Mouse (Mus musculus): ENCODE data around the gene Ankrd33. TPM values are rescaled to one million over a fixed set of nuclear protein-coding genes. Genes with fewer than 3 reads are reported as not detected.

The Ankrd33 gene
- total and polyA plus RNA-seq, 3 experiments: not detected

GRCm38 (mm10) chr15:101100996-101101395 lies 14.6 kb upstream of the Ankrd33 start:
- H3K27me3 ChIP-seq (ENCODE audit: control insufficient read depth in 1 of 2, insufficient read depth in 2 of 2, low read length in 2 of 2): peaks cover 0 to 4% of the 10 kb centered on the region in 2 experiments; a peak in 3 of 4 replicates
- no peak overlapping the region for H3K27ac ChIP-seq (ENCODE audit: control insufficient read depth, low read depth, low read length)
- no peaks in the 10 kb centered on the region for H3K79me2 ChIP-seq (ENCODE audit: control insufficient read depth, insufficient read depth, low read length, poor library complexity)
- H3K4me1 ChIP-seq (ENCODE audit: control insufficient read depth in 1 of 2, insufficient read depth in 2 of 2, low read length in 2 of 2): no peaks in the 10 kb centered on the region
- no peak for DNase-seq (ENCODE audit: low read depth, low spot score)
- no peak overlapping the region for H3K4me3 ChIP-seq (ENCODE audit: control insufficient read depth in 1 of 2, insufficient read depth in 1 of 2, low read depth in 2 of 2, low read length in 2 of 2)
- H3K9ac ChIP-seq (ENCODE audit: control insufficient read depth, low read depth, low read length, poor library complexity, severe bottlenecking): no peak overlapping the region
- TF ChIP-seq KAT2A (conservative IDR thresholded peaks at IDR 0.05; ENCODE audit: low read depth, low read length): no peak
- TF ChIP-seq TBP (IDR thresholded peaks at IDR 0.05; ENCODE audit: low read depth, low read length): no peak
- TF ChIP-seq HCFC1 (IDR thresholded peaks at IDR 0.05; ENCODE audit: low read depth, low read length): no peak
- no peak for TF ChIP-seq ETS1 (IDR thresholded peaks at IDR 0.05; ENCODE audit: low read depth, low read length)
- no peak for TF ChIP-seq UBTF (IDR thresholded peaks at IDR 0.05; ENCODE audit: borderline replicate concordance, insufficient read depth, low read depth, low read length)
- no peak for TF ChIP-seq ZKSCAN1 (IDR thresholded peaks at IDR 0.05; ENCODE audit: low read depth, low read length)
- no peak for TF ChIP-seq MAX (IDR thresholded peaks at IDR 0.05; ENCODE audit: low read length)
- no peak for TF ChIP-seq GABPA (IDR thresholded peaks at IDR 0.05; ENCODE audit: low read depth, low read length)
- no peak for TF ChIP-seq RCOR1 (IDR thresholded peaks at IDR 0.05; ENCODE audit: low read depth, low read length)
- no peak for TF ChIP-seq CHD2 (IDR thresholded peaks at IDR 0.05; ENCODE audit: low read length)
- TF ChIP-seq BHLHE40 (IDR thresholded peaks at IDR 0.05; ENCODE audit: borderline replicate concordance, low read depth, low read length): no peak
- no peak for TF ChIP-seq GATA1 (IDR thresholded peaks at IDR 0.05; ENCODE audit: low read depth, low read length)
- TF ChIP-seq TAL1 (IDR thresholded peaks at IDR 0.05; ENCODE audit: low read length): no peak
- no peak for TF ChIP-seq MAZ (IDR thresholded peaks at IDR 0.05; ENCODE audit: low read depth, low read length)
- H3K9me3 ChIP-seq (replicated peaks; ENCODE audit: insufficient read depth, low read length): no peaks in the 10 kb centered on the region
- H3K36me3 ChIP-seq (ENCODE audit: control insufficient read depth in 1 of 2, insufficient read depth in 2 of 2, low read length in 2 of 2): no peaks in the 10 kb centered on the region

GRCm38 (mm10) chr15:101103605-101104304 lies 11.8 kb upstream of the Ankrd33 start:
- H3K27ac ChIP-seq (ENCODE audit: control insufficient read depth, low read depth, low read length): no peak overlapping the region
- TF ChIP-seq ZMIZ1 (IDR thresholded peaks at IDR 0.05; ENCODE audit: low read depth, low read length) (no peak), TCF12 (IDR thresholded peaks at IDR 0.05; ENCODE audit: low read depth, low read length) (no peak), MAFK (IDR thresholded peaks at IDR 0.05; ENCODE audit: borderline replicate concordance, low read depth, low read length) (no peak), CTCF (IDR thresholded peaks at IDR 0.05 in 2 of 3, conservative IDR thresholded peaks at IDR 0.05 in 1 of 3; ENCODE audit: control insufficient read depth in 1 of 3, insufficient read depth in 1 of 3, low read depth in 2 of 3, low read length in 3 of 3, poor library complexity in 1 of 3, severe bottlenecking in 1 of 3) (no peak), ZKSCAN1 (IDR thresholded peaks at IDR 0.05; ENCODE audit: low read depth, low read length) (no peak), MYB (IDR thresholded peaks at IDR 0.05; ENCODE audit: low read depth, low read length) (no peak), TAL1 (IDR thresholded peaks at IDR 0.05; ENCODE audit: low read length) (no peak)
- H3K36me3 ChIP-seq (ENCODE audit: control insufficient read depth in 1 of 2, insufficient read depth in 2 of 2, low read length in 2 of 2): no peaks in the 10 kb centered on the region
- H3K9me3 ChIP-seq (replicated peaks; ENCODE audit: insufficient read depth, low read length): no peaks in the 10 kb centered on the region
- H3K9ac ChIP-seq (ENCODE audit: control insufficient read depth, low read depth, low read length, poor library complexity, severe bottlenecking): no peak overlapping the region
- no peak overlapping the region for H3K4me3 ChIP-seq (ENCODE audit: control insufficient read depth in 1 of 2, insufficient read depth in 1 of 2, low read depth in 2 of 2, low read length in 2 of 2)
- peaks cover 2 to 3% of the 10 kb centered on the region in 2 experiments; a peak in 3 of 4 replicates for H3K27me3 ChIP-seq (ENCODE audit: control insufficient read depth in 1 of 2, insufficient read depth in 2 of 2, low read length in 2 of 2)
- H3K79me2 ChIP-seq (ENCODE audit: control insufficient read depth, insufficient read depth, low read length, poor library complexity): no peaks in the 10 kb centered on the region
- H3K4me1 ChIP-seq (ENCODE audit: control insufficient read depth in 1 of 2, insufficient read depth in 2 of 2, low read length in 2 of 2): no peaks in the 10 kb centered on the region
- DNase-seq (ENCODE audit: low read depth, low spot score): no peak
